Mouse (Mus musculus) ES-E14 (cell line): ENCODE measurements at regions not wholly inside any gene's neighbourhood (a gene's known extent, or its start where the extent isn't known, plus 50 kb on each side); places are given as distances from the start of the nearest gene placed in this dataset.

Experiments
- CHD2 ChIP-seq: IDR thresholded peaks from 2 replicates; pipeline ENCODE4 v1.6.1; 2014; ENCODE audit warnings: mild to moderate bottlenecking, low read depth, low read length, inconsistent platforms
- HCFC1 ChIP-seq: IDR thresholded peaks from 2 replicates; pipeline ENCODE4 v1.6.1; 2012; ENCODE audit warnings: low read length, inconsistent platforms, borderline replicate concordance; ENCODE audit not compliant: insufficient read depth
- MAFK ChIP-seq: IDR thresholded peaks from 2 replicates; pipeline ENCODE4 v1.6.1; 2014; ENCODE audit warnings: mild to moderate bottlenecking, low read depth, low read length, inconsistent platforms; ENCODE audit not compliant: insufficient read depth
- ZC3H11A ChIP-seq: IDR thresholded peaks from 2 replicates; pipeline ENCODE4 v1.6.1; 2012; ENCODE audit warnings: low read depth, mild to moderate bottlenecking, inconsistent platforms, low read length, borderline replicate concordance
- ZNF384 ChIP-seq: IDR thresholded peaks from 2 replicates; pipeline ENCODE4 v1.6.1; 2012; ENCODE audit warnings: low read depth, low read length, inconsistent platforms

GRCm38 (mm10) chr6:47364002-47364401, 89.2 kb upstream of the Cul1 start:
- TF ChIP-seq ZC3H11A = no peak
- TF ChIP-seq HCFC1 = no peak
- no peak for TF ChIP-seq CHD2
- no peak for TF ChIP-seq ZNF384
- no peak for TF ChIP-seq MAFK
